Mouse (Mus musculus) gastrocnemius, postnatal 36 days (tissue): Measurements from ENCODE around the gene Lrrc61. TPM values are rescaled to one million over a fixed set of nuclear protein-coding genes. Genes with fewer than 3 reads are reported as not detected.

Experiments used
- DNase-seq, 2 experiments: peaks; one replicate each; pipeline ENCODE4 v3.0.0; 2022
- intact Hi-C: fragments of 180-260 bp; cut with DNase I; formaldehyde crosslinking; loops from one replicate; pipeline ENCODE4 v1.15.1; 2025
- total RNA-seq, 2 experiments: library from RNA; stranded (reverse); gene quantifications; 2 replicates each; pipeline ENCODE4 v1.2.3; 2021

The Lrrc61 gene
- total RNA-seq, 2 experiments from 2014 or later: 13.9 to 17.1 TPM

- intact Hi-C loops: no loop called here
- DNase-seq: no peak
These were observed 9.3 kb upstream of the Lrrc61 start for GRCm38 (mm10) chr6:48545251-48545650.

DNA sequence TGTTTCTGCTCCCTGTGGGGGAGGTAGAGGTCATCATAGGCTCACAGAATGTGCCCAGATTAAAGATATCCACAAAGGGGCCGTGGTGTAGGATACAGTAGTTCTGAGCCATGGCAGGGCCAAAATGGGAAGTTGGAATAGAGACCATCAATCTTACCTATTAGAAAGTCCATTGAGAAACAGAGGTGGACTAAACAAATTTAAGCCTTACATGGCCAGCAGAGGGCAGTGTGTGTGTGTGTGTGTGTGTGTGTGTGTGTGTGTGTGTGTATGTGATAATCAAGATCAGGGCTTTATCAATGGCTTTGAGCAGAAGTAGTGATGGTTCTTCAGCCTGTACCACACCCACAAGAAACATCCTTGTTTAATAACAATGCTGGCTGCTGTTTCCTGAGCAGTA is 8.3 kb upstream of the Lrrc61 start:
- intact Hi-C loops: no loop called here
- no peak for DNase-seq

DNA sequence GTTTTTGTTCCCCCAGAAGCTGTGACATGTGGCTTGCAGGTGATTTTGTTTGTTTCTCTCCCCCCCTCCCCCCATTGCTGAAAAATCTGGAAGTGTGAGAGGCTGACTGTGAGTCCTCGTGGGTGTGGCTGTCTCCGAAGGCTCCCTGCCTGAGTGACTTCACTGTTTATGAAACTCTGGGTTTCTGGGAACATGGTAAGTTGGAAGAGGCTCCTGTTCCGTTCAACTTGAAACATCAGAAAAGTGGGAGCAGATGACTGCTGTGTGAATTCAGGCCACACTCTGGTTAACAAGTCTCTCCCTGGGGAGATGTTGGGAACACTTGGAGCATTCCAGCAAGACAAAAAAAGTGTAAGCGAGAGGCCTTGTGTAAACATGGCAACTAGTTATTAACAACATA is 7.7 kb upstream of the Lrrc61 start:
- DNase-seq: no peak
- intact Hi-C loops: no loop called here

DNA sequence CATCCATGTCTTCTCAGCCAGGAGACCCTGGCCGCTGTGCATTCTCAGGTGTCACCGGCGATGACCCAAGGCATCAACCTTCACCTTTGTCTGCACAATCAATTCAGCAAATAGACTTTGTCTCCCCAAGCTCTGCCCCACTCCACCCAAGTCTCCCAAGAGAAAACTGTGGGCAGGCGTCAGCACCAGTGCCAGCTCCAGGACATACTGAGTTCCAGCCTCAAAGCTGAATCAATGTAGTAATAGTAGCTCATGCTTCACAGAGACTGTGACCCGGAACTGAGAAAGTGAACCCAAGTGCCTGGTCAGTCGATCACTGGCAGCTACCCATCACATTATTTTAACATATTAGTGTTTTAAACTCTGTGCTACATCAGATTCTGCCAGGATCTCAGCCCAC is 6.3 kb upstream of the Lrrc61 start:
- intact Hi-C loops: no loop called here
- no peak for DNase-seq

DNA sequence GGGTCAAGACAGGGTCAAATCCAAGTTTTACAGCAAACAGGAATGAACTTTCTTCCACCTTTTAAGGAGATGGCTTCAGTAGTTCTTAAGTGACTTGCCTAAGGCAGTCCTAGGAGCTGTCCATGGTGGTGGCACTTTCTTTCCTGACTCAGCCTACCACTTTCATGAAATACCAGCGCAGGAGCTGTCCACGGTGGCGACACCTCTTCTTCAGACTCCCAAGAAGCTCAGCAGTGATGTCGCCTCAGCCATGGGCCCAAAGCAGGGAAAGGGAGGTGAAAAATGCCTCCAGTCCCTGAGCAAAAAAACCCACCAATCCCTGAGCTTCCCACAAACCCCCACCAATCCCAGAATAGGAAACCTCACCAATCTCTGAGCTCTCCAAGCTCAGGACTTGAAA is 1.7 kb upstream of the Lrrc61 start:
- intact Hi-C loops: loop anchor here (5.0 kb wide), 1 partner anchor 39 kb away; the partner anchor contains the start of genes Gm44965 and Repin1
- DNase-seq: no peak

- peak in 1 of 2 experiments; percentile 28 for DNase-seq
- intact Hi-C loops: loop anchor here (5.0 kb wide), 1 partner anchor 38 kb away; the partner anchor contains the start of genes Gm44965 and Repin1
These were observed 777 bp upstream of the Lrrc61 start for GRCm38 (mm10) chr6:48553819-48554218.

DNA sequence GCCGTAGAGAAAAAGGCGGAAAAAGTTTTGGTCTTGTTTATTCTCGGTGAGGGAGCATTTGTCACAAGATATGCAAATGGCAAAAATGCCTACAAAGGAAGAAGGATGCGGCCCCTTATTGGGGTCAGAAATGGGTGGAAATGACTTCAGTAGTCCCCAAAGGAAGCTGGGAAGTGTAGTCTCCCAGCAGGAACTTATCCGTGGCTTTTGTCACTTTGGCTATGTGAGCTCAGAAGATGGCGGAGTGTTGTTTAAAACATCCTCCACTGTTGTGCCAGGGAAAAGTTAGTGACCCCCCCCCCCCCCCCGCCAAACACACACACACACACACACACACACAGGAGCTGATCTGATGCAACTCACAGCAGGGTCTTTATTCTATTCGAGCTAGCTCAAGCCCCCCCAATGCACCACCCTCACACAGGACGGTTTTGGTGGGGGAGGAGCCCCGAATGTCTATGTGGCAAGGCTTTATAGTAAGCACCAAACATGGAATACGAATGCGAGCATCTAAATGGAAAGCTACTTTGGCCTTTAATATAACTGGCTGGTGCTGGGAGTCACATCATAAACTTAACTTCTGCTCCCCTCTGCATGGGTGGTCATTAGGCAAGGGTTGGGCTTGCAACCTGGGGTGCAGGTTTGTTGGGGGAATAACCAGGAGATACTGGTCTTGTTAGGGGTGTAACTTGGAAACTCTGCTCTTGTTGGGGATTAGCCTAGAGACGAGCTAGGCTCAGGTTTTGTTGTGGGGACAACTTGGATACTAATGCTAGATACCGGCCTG is 701 bp downstream of the Lrrc61 start:
- no peak for DNase-seq
- intact Hi-C loops: no loop called here

DNA sequence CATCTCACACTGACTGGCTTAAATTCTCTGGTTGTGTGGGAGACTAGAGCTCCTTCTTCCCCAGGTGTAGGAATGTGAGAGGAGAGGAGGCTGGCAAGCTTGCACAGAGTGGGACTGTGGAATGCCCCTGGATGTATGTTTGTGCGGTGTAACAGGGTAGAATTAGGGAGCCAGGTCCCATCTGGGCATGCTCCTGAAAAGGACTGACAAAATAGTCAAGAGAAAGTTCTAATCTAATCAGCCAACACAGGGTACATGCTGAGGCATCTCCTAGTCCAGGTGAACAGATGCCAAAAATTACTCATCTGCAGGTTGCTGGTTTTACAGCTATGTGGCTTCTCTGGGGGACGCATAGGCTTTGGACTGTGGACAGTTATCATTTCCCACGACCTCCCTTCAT is 1.4 kb downstream of the Lrrc61 start:
- intact Hi-C loops: no loop called here
- DNase-seq: no peak

DNA sequence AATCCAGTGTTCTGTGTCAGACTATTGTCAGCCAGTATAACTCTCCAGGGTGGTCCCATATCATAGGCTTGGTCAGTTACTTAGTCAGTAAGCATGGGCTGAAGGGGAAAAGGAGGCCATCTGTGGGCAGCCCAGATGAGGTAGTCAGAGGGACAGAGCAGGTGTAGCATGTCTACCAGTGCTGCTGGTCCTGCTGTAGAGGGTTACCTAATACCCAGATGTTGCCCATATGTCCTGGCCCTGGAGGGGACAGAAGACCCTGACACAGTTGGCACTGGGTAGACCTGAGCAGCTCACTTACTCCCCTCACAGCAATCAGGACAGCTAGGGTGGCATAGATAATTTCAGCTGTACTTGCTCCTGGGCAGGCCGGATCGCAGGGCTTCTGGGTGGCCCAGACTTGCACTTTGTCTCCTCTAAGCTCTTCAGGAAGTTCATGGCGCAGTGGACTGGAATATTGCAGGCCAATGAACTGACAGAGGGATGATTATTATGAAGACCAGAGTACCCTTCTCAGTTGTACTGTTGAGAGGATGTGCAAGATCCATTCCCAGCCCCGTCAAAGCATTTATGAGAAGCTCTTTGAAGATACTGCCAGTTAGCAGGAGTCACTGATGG is 11.2 kb downstream of the Lrrc61 start:
- DNase-seq: no peak
- intact Hi-C loops: no loop called here

GRCm38 (mm10) chr6:48566312-48566711 is 11.7 kb downstream of the Lrrc61 start:
- DNase-seq: peak; percentile 54 to 59
- intact Hi-C loops: no loop called here

GRCm38 (mm10) chr6:48568036-48568984 is 13.7 kb downstream of the Lrrc61 start:
- intact Hi-C loops: no loop called here
- DNase-seq: peak; percentile 51 to 54

DNA sequence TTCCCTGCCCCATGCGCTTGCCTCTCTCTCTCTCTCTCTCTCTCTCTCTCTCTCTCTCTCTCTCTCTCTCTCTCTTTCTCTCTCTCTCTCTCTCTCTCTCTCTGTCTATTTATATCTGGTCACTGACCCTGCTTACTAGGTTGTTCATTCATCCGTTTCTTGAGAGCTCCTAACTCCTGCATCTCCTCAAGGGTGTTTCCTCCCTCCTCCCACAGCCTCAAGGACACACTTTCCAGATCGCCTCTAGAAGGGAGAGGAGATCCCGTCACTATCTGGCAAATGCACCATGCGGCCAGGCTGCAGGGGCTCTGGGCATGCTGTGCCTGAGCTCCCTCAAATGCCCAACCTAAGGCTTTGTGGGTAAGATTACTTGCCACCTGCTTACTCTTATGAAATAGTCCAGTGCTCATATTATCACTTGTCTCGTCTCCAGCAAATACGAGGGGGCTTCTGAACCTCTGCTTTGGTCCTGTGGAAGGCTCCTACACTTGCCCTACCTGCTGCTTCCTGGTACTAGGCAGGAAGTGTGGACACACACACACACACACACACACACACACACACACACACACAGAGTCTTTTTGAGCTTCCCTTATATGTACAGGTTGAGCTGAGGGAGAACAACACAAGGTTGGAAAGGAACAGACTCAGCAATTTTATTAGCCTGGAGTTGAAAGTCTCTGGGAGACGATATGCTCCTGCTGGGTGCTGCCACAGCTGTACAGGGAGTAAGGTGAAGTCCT is 14.6 kb downstream of the Lrrc61 start:
- intact Hi-C loops: no loop called here

GRCm38 (mm10) chr6:48572014-48572413 is 17.4 kb downstream of the Lrrc61 start:
- no peak for DNase-seq
- intact Hi-C loops: no loop called here

More for the DNA sequence above, 14.6 kb downstream of the Lrrc61 start:
- DNase-seq: no peak

- intact Hi-C loops: no loop called here
- peak in 1 of 2 experiments; percentile 52 for DNase-seq
These were observed 18.0 kb downstream of the Lrrc61 start, which contains the start of gene Rarres2 for GRCm38 (mm10) chr6:48572572-48573061. Rarres2 (minus strand) TSS chr6:48572789.

GRCm38 (mm10) chr6:48573280-48573679 is 18.7 kb downstream of the Lrrc61 start:
- DNase-seq: no peak
- intact Hi-C loops: no loop called here

DNA sequence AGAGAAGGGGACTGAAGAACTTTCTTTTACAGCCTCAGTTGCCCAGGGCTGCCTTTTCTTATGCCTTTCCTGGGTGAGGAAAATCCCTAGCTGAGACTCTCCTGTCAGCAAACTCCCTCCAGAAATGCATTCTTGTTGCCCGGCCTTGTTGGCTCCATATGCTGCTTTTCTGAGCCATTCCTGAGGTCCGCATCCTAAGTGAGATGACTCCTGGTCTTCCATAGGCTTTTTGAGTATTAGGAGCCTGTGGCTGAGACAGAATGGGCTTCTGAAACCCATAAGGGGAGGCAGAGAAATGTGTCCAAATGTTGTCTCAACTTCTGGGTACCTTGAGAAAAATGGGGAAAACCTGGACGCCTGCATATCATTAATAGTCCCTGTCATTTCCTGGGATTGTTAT is 19.4 kb downstream of the Lrrc61 start:
- intact Hi-C loops: no loop called here
- DNase-seq: no peak

DNA sequence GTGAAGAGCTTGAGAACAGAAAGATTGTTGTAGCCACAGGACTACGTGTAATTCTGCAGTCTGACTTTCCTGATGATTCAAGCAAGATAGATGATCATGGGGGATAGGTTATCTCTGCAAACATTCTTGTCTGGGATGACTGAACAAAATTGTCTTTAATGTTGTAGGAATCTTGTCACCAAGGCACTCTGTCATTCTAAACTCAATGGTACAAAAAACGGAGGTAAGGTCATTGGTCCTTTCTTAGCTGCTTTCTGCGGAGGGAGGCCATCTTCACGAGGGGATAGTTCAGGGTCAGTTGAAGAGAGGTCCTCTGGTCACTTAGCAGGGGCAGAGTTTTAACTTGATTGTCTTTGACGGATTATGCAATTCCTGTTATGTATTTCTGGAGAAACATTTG is 24.1 kb downstream of the Lrrc61 start:
- DNase-seq: no peak
- intact Hi-C loops: no loop called here

DNA sequence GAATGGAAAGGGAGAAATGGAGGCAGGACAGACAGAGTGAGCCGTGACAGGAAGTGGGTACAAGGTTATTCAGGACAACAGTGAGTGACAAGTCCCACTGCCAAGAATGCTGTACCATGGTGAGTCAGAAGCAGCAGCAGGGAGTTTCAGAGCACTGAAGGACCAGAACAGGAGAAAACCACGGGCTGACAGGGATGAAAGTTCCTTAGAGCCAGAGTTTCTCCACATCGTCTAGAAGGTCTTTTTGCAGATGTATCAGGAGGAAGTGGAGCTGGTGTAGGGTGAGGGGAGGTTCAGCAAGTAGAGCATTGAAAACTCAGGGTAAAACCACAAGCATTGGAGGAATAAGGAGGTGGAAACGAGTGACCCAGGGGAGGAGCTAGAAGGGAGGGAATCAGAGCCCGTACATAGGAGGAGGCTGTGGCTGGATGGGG is 24.6 kb downstream of the Lrrc61 start:
- intact Hi-C loops: no loop called here

DNA sequence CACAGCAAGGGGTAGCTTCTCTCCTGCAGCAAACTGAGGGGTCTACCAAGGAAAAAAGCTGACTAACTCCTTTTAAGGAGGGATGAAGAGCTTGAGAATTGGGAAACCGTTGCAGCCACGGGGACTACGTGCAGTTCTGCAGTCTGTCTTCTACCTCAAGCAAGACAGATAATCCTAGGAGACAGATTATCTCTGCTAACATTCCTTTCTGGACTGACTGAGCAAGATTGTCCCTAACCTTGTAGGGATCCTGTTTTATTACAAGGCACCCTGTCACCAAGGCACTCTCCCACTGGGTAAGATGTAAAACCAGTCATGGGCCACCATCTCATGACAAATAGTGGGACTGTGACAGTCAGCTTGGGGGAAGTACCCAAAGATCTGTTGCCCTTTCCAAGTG is 26.7 kb downstream of the Lrrc61 start:
- intact Hi-C loops: no loop called here

More for the DNA sequence above, 24.6 kb downstream of the Lrrc61 start:
- no peak for DNase-seq

DNA sequence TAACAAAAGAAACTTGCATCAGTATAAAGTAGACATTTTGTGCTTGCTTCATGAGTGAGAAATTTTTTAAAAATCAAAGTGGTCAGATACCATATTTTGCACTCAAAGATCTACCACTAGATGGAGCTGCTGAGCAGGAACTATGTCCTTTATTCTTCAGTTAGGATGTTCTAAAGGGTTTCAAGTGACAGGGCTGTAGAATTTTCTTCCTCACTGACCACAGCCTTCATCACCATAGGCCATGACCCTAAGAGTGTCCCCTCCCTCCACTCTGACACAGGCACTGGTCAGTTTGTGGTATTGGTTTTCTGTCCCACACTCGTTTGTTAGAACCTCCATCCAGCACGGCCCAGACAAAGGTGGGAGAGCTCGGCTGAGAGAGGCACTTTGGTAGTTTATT is 27.4 kb downstream of the Lrrc61 start:
- intact Hi-C loops: loop anchor here (2.0 kb wide), 1 partner anchor 61 kb away; no protein-coding TSS in a partner anchor
- no peak for DNase-seq

More for the DNA sequence above, 26.7 kb downstream of the Lrrc61 start:
- DNase-seq: no peak
